Mouse (Mus musculus) megakaryocyte, embryonic 14.5 days (primary cell): ENCODE measurements around the gene Topors.

Source experiments
- FLI1 ChIP-seq: IDR thresholded peaks from 2 replicates; pipeline ENCODE4 v1.6.1; 2012; ENCODE audit warnings: low read length, inconsistent platforms, mixed read lengths
- GATA1 ChIP-seq: IDR thresholded peaks from 3 replicates; pipeline ENCODE4 v1.6.1; 2012; ENCODE audit warnings: mixed read lengths, low read length, inconsistent platforms, borderline replicate concordance

DNA sequence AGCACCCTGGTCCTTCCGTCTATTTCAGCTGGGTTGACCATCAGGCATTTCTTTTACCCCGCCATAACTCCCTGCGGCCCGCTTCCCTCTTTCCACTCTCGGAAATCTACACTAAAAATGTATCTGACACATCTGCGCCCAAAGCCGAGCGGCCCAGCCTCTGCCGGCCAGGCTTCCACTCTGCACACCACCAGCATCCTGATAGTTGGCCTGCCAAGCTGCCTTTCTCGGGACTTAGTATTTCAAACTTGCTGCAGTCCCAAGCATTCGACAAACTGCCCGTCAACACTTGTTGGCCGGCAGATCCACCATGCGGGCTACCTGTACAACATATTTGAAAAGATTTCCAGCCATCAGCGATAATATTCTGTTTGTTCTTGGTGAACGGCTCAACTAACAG lies 815 bp downstream of the Topors start:
- TF ChIP-seq FLI1 (no peak), GATA1 (no peak)
